Mouse (Mus musculus): ENCODE results near the gene Slc38a9. TPM values are rescaled to one million over a fixed set of nuclear protein-coding genes. Genes with fewer than 3 reads are reported as not detected.
A peak's percentile ranks its signal among the peaks of the same experiment; 100 is the strongest.

Gene Slc38a9
- polyA plus RNA-seq (2016; fragmentation: Nextera tagmentation; extraction: Ambion mirVana), result 24.6 and 25.7 TPM in 2 replicates

DNA sequence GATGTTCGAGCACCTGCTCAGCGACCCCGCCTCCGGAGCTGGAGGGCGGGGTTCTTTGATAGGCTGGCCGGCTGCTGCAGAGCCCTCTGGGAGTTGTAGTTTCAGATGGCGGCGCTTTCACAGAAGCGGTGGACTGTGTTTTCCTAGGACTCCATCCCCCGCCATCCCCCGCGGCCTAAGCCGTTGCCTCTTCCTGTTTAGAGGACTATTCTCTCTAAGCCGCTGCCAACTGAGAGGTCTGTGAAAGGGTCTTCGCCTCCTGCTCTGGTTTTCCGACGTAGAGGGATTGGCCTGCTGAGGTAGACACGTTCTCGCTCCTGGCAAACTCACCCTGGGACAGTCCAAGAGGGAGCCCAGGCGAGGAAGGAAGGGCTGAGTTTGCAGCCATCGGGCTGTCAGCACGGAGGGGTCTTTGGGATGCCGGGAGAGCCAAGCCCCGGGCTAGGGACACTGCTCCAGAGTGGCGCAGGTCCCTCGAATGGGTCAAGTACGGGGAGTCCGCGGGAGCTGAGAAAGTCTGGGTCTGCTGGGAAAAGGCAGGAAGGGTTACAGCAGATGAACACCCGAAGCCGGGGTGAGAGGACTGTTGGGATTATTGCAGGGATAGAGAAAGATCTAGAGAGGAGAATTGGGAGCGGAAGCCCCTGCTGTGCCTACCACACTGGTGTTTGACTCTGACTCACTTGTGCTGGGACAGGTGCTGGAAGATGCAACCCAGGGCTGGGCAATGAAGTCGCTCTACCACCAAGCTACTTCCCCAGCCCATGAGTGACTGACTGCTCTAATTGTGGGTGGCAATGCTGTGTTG lies at the start of gene Slc38a9:
Slc38a9 (plus strand) TSS at position 178 of the 808 bp plus-strand sequence.
- H3K4me1 ChIP-seq, result peaks cover 8% of the 10 kb centered on the region
- H3K4me2 ChIP-seq (replicated peaks), result peak within 1 kb of the TSS; percentile 77
- under 1% methylated on average over 33 of the region's 33 CpGs for WGBS
- peak; percentile 100 for ATAC-seq (ENCODE audit: low FRiP score, low read depth)
- peak within 1 kb of the TSS; percentile 77 for H3K27ac ChIP-seq (replicated peaks)
- H3K27me3 ChIP-seq, result no peaks in the 10 kb centered on the region
- H3K9ac ChIP-seq (replicated peaks), result peak within 1 kb of the TSS; percentile 81
- H3K36me3 ChIP-seq, result no peaks in the 10 kb centered on the region
- peak within 1 kb of the TSS; percentile 70 for H3K4me3 ChIP-seq
- no peaks in the 10 kb centered on the region for H3K9me3 ChIP-seq

DNA sequence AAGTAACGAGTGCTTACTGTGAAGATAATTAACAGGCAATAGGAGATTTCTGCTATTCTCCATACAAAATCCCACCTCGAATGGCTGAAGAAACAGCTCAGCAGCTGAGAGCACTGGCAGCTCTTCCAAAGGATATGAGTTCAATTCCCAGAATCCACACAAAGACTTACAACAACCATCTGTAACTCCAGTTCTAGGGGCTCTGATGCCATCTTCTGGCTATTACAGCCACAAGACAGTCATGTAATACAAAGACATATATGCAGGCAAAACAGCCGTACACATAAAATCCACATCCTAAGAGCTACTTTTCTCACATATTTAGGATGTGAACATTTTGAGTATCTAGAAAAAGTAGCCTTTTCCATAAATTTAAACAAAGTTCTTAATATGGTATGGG lies 39.0 kb upstream of the Slc38a9 start:
- Histone ChIP-seq H3K4me1 (no peaks in the 10 kb centered on the region), H3K9me3 (no peaks in the 10 kb centered on the region), H3K4me2 (replicated peaks) (no peak overlapping the region), H3K27ac (replicated peaks) (no peak overlapping the region), H3K27me3 (no peaks in the 10 kb centered on the region), H3K4me3 (no peak overlapping the region), H3K9ac (replicated peaks) (no peak overlapping the region), H3K36me3 (no peaks in the 10 kb centered on the region)
- whole genome bisulfite sequencing, result 78% methylated on average over 3 of the region's 3 CpGs
- ATAC-seq (ENCODE audit: low FRiP score, low read depth), result no peak

DNA sequence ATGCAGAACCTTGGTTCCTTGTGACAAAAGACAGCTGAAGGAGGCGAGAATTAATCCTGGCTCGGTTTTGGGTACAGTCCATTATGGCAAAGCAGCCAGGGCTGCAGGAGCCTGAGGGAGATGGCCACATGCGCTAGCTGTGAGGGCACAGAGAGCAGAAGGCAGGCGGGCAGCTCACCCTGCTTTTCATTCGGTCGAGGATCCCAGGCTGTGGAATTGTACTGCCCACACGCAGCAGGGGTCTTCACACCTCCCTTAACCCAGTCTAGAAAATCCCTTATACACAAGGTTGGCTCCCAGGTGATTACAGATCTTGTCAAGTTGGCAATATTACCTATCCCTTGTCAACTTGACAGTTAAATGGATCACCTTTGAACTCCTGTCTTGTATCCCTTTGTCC lies 36.9 kb upstream of the Slc38a9 start:
- Histone ChIP-seq H3K9me3 (no peaks in the 10 kb centered on the region), H3K4me1 (no peaks in the 10 kb centered on the region), H3K4me2 (replicated peaks) (no peak overlapping the region), H3K4me3 (no peak overlapping the region), H3K36me3 (no peaks in the 10 kb centered on the region), H3K27me3 (no peaks in the 10 kb centered on the region), H3K27ac (replicated peaks) (no peak overlapping the region), H3K9ac (replicated peaks) (no peak overlapping the region)
- no peak for ATAC-seq (ENCODE audit: low FRiP score, low read depth)
- 54% methylated on average over 7 of the region's 7 CpGs for WGBS

DNA sequence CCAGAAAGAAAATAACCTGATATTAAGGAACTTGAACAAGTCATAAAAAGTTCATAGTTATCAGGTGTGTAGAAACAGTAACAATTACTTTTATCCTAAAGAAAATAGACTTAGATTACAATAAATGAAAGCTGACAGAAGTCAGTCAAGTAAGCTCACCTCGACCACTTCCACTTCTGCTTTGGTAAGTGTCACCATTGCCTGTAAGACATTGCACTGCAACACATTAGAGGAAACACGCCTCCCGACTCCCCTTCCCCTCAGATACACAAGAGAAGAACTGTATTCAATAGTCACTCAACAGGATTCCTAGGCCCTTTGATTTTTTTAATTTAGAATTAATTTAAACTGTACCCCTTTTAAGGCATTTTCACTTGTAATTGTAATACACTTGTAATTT lies 35.9 kb upstream of the Slc38a9 start:
- no peak for ATAC-seq (ENCODE audit: low FRiP score, low read depth)
- 86% methylated on average over 3 of the region's 3 CpGs for WGBS

DNA sequence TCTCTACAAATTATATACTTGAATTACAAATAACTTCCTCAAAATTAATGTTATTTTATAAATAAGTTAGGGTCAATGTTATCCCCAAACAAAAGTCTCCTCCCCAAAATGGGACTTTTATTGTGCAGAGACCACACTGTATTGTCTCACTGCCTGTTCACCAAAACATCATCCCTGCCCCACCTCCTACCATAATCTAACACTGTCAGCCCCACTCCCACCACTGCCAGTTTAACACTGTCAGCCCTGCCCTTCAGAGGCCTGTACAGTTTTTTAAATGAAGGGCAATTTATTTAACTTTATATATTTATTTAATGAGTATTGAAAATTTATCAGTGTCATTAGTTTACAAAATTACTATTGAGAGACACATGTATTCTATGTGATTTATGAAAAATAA lies 35.0 kb upstream of the Slc38a9 start:
- Histone ChIP-seq H3K9me3 (no peaks in the 10 kb centered on the region), H3K4me2 (replicated peaks) (no peak overlapping the region), H3K36me3 (no peaks in the 10 kb centered on the region), H3K4me1 (no peaks in the 10 kb centered on the region), H3K4me3 (no peak overlapping the region), H3K27me3 (no peaks in the 10 kb centered on the region), H3K9ac (replicated peaks) (no peak overlapping the region), H3K27ac (replicated peaks) (no peak overlapping the region)
- no peak for ATAC-seq (ENCODE audit: low FRiP score, low read depth)

More for the DNA sequence above, 35.9 kb upstream of the Slc38a9 start:
- Histone ChIP-seq H3K4me3 (no peak overlapping the region), H3K27me3 (no peaks in the 10 kb centered on the region), H3K36me3 (no peaks in the 10 kb centered on the region), H3K9me3 (no peaks in the 10 kb centered on the region), H3K4me2 (replicated peaks) (no peak overlapping the region), H3K9ac (replicated peaks) (no peak overlapping the region), H3K27ac (replicated peaks) (no peak overlapping the region), H3K4me1 (no peaks in the 10 kb centered on the region)

DNA sequence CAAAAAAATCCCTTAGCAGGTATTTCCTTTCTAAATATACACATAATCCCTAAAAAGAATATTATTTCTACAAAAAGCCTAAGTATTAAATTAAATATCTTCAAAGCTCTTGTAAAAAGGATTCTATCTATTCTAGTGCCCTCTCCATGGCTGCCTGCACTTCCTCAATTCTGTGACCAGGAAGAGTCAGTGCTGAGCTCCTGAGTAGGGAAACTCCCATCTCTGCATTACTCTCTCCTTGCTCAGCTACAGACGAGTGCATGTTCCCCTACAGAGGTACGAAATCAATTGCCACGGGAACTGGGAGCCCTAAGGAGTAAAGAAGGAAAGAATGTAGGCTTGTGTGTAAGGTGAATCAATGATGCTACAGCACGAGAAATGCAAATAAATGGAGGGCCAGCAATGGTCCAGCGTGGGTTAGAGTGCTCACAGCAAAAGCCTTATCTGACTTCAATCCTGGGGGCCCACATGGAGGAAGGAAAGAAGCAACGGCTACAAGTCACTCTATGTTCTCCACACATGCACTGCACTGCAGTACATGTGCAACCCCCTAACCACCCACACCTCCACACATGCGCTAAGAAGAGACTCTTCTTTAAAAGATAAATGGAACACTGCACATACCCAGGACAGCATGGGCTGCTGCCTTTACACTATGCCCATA lies 25.2 kb upstream of the Slc38a9 start:
- H3K4me1 ChIP-seq, result no peaks in the 10 kb centered on the region
- ATAC-seq (ENCODE audit: low FRiP score, low read depth), result no peak
- H3K36me3 ChIP-seq, result no peaks in the 10 kb centered on the region
- H3K4me3 ChIP-seq, result no peak overlapping the region
- no peak overlapping the region for H3K9ac ChIP-seq (replicated peaks)
- no peak overlapping the region for H3K27ac ChIP-seq (replicated peaks)
- H3K27me3 ChIP-seq, result peaks cover 3% of the 10 kb centered on the region; the same call in 1 of the 2 replicates
- H3K9me3 ChIP-seq, result no peaks in the 10 kb centered on the region
- no peak overlapping the region for H3K4me2 ChIP-seq (replicated peaks)
- WGBS, result 62% methylated on average over 7 of the region's 7 CpGs

DNA sequence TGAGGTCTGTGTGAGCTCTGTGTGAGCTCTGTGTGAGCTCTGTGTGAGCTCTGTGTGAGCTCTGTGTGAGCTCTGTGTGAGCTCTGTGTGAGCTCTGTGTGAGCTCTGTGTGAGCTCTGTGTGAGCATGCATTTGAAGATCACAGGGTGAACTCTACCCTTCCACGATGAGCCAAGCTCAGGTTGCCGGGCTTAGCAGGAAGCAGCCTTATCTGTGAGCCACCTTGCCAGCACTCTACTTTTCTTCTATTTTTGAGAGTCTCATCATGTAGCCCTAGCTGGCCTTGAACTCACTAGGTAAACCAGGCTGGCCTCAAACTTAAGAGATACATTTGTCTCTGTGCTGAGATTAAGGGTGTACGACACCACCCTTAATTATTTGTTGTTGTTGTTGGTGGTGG lies 24.1 kb upstream of the Slc38a9 start:
- WGBS, result 42% methylated on average over 3 of the region's 3 CpGs
- Histone ChIP-seq H3K27me3 (peaks cover 3% of the 10 kb centered on the region; the same call in 1 of the 2 replicates), H3K9ac (replicated peaks) (no peak overlapping the region), H3K27ac (replicated peaks) (no peak overlapping the region), H3K9me3 (no peaks in the 10 kb centered on the region), H3K4me1 (no peaks in the 10 kb centered on the region), H3K4me3 (no peak overlapping the region), H3K4me2 (replicated peaks) (no peak overlapping the region), H3K36me3 (no peaks in the 10 kb centered on the region)
- ATAC-seq (ENCODE audit: low FRiP score, low read depth), result no peak

DNA sequence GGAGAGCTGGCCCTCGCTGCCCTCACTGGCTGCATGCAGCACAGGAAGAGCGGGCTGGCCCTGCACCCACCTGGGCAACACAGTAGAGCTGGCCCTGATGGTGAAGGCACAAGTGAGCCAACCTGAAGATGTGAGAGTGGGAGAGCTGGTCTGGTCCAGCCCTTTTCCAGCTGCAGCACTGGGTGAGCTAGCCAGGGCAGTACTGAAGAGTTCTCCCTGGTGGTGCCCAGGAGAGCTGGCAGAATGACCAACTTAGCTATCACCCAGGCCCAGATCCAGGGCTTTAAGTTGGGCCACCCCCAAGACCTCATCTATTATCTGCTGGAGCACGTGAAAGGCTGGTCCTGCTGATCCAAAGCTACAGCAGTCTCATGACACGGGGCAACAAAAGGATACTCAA lies 21.4 kb upstream of the Slc38a9 start:
- WGBS, result 75% methylated on average over 4 of the region's 4 CpGs
- no peak for ATAC-seq (ENCODE audit: low FRiP score, low read depth)
- no peak overlapping the region for H3K4me3 ChIP-seq
- no peak overlapping the region for H3K27ac ChIP-seq (replicated peaks)
- H3K4me2 ChIP-seq (replicated peaks), result no peak overlapping the region
- no peak overlapping the region for H3K9ac ChIP-seq (replicated peaks)
- no peaks in the 10 kb centered on the region for H3K36me3 ChIP-seq
- H3K4me1 ChIP-seq, result no peaks in the 10 kb centered on the region
- H3K27me3 ChIP-seq, result peaks cover 3% of the 10 kb centered on the region; the same call in 1 of the 2 replicates
- no peaks in the 10 kb centered on the region for H3K9me3 ChIP-seq

DNA sequence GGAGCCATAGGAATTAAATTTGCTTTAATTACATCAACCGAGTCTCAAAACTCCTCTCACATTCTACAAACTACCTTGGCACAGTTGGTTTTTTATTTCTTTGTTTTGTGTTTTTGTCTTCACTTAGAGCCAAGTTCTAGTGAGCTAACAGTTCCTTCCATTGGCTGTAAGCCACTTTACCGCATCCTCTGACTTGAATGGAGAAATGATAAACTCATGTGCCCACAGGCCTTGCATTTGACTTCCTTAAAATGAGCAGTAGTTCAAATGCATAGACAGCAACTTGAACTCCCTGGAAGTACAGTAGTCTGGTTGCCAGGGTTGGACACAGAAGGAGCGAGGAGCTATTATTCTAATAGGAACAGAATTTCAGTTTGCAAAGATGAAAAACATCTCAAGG lies 17.7 kb upstream of the Slc38a9 start:
- no peak overlapping the region for H3K27ac ChIP-seq (replicated peaks)
- no peaks in the 10 kb centered on the region for H3K27me3 ChIP-seq
- no peaks in the 10 kb centered on the region for H3K36me3 ChIP-seq
- H3K4me2 ChIP-seq (replicated peaks), result no peak overlapping the region
- WGBS, result 90% methylated on average over 3 of the region's 3 CpGs
- no peak overlapping the region for H3K9ac ChIP-seq (replicated peaks)
- H3K4me1 ChIP-seq, result no peaks in the 10 kb centered on the region
- ATAC-seq (ENCODE audit: low FRiP score, low read depth), result no peak
- H3K4me3 ChIP-seq, result no peak overlapping the region
- H3K9me3 ChIP-seq, result no peaks in the 10 kb centered on the region

DNA sequence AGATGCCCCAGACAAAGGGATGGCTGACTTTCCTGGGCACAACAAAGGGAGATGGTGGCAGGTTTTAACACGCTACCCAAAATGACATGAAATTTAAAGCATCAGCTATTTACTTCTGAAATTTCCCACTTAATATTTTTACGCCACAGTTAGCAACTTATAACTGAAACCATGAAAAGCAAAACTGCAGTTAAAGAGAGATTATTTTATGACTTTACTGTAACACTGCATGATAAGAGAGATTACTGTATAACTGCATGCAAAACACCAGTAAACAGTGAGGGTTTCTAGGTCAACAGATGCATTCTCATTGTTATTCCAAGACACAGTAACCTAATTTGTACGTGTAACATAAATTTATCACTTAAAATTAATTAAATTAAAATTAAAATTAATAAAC lies 15.6 kb upstream of the Slc38a9 start:
- H3K4me2 ChIP-seq (replicated peaks), result no peak overlapping the region
- ATAC-seq (ENCODE audit: low FRiP score, low read depth), result no peak
- no peak overlapping the region for H3K27ac ChIP-seq (replicated peaks)
- no peaks in the 10 kb centered on the region for H3K4me1 ChIP-seq
- H3K36me3 ChIP-seq, result no peaks in the 10 kb centered on the region
- WGBS, result 92% methylated on average over 3 of the region's 3 CpGs
- H3K4me3 ChIP-seq, result no peak overlapping the region
- no peaks in the 10 kb centered on the region for H3K27me3 ChIP-seq
- no peaks in the 10 kb centered on the region for H3K9me3 ChIP-seq
- H3K9ac ChIP-seq (replicated peaks), result no peak overlapping the region

DNA sequence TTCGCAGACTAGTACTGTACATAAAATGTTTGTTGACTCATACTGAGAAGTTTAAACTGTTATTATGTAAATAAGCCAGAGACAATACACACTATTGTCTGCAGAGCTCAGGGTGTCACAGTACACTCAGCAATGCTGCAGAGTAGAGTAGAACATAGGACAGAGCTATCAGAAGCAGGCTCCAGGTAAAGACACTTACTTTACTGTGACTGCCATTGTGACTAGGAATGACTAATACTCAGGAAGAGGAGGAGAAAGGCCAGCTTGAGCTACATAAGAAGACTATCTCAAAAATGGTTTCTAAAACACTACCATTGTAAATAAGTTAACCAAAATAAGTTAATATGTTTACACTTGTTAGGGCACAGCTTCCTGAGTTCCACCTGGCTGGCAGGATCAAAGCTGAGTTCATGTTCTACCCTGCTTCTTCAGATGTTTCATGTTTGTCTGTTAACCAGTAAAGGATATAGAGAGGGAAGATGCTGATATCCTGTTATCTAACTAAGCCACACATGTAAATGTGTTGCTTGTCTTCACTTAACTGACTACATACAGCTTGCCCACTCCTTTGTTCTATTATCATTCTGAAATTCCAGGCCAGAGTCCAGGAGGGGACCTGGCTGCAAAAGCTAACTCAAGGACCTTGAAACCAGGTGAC lies 14.9 kb upstream of the Slc38a9 start:
- no peak overlapping the region for H3K4me3 ChIP-seq
- no peak overlapping the region for H3K27ac ChIP-seq (replicated peaks)
- no peaks in the 10 kb centered on the region for H3K36me3 ChIP-seq
- WGBS, result 98% methylated on average over 1 of the region's 1 CpGs
- H3K9me3 ChIP-seq, result no peaks in the 10 kb centered on the region
- no peaks in the 10 kb centered on the region for H3K27me3 ChIP-seq
- no peak for ATAC-seq (ENCODE audit: low FRiP score, low read depth)
- H3K4me2 ChIP-seq (replicated peaks), result no peak overlapping the region
- no peak overlapping the region for H3K9ac ChIP-seq (replicated peaks)
- no peaks in the 10 kb centered on the region for H3K4me1 ChIP-seq

DNA sequence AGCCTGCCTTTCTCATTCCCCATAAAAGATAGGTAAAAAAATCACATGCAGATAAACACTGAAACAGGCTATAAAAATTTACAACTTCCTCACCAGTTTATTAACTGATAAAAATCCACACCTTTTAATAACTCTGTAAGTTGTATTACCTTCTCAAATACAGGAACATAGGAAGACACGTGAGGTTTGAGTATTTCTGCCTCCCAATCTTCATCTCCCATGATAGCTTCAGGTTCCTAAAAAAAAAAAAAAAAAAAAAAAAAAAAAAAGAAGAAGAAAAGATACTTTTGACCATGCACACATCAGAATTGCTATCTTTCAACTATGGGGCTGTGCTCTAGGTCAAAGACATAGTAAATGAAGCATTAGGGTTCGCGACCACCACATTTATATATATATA lies 9.4 kb upstream of the Slc38a9 start:
- Histone ChIP-seq H3K4me2 (replicated peaks) (no peak overlapping the region), H3K9me3 (peaks cover 9% of the 10 kb centered on the region), H3K36me3 (no peaks in the 10 kb centered on the region), H3K27ac (replicated peaks) (no peak overlapping the region), H3K9ac (replicated peaks) (no peak overlapping the region), H3K4me1 (no peaks in the 10 kb centered on the region), H3K4me3 (no peak overlapping the region), H3K27me3 (no peaks in the 10 kb centered on the region)
- no peak for ATAC-seq (ENCODE audit: low FRiP score, low read depth)
- WGBS, result 91% methylated on average over 3 of the region's 3 CpGs

All from midbrain, embryonic 12.5 days (tissue).